Mouse (Mus musculus): Measurements from ENCODE around the gene Ubash3b. TPM values are rescaled to one million over a fixed set of nuclear protein-coding genes. Genes with fewer than 3 reads are reported as not detected.
A peak's percentile ranks its signal among the peaks of the same experiment; 100 is the strongest.

The Ubash3b gene
- total RNA-seq, 2 experiments from 2014 or later, result 5.9 to 7.2 TPM

DNA sequence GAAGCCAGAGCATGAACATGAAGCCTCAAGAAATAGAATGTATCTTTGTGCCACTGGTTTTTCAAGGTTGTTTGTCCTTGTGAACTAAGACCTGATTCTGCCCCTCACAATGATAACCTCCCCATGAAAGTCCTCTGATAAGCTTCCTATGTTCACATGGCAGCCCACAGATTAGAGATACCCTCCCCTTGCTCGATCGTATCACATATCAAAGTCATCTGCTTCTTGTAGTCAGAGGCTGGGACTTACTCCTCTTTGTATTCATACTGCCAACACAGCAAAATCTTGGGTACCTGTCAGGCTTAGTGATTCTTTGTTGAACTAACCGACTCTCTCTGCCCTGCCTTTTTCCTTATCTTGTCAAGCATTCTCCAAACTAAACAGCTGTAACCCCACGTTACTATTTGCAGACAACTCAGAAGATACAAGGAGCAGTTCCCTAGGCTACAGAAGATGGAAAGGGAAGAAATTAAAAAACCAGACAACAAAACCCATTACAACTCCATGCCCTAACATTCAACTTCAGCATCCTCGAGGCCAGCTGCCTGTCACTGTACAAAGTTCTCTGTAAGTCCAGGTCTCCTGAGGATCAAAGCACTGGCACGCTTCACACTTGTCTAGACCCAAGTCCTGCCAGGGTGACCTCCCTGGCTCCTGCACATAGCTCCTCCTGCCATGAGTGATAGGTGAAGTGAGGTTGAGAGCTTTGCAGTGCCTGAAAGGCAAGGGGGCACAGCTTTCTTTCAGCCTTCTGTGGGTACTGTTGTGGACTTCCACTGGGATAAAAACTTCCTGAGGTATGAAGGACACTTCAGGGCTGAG is 22.3 kb downstream of the Ubash3b start:
- no peak for ATAC-seq (replicated peaks; ENCODE audit: poor library complexity, severe bottlenecking)

DNA sequence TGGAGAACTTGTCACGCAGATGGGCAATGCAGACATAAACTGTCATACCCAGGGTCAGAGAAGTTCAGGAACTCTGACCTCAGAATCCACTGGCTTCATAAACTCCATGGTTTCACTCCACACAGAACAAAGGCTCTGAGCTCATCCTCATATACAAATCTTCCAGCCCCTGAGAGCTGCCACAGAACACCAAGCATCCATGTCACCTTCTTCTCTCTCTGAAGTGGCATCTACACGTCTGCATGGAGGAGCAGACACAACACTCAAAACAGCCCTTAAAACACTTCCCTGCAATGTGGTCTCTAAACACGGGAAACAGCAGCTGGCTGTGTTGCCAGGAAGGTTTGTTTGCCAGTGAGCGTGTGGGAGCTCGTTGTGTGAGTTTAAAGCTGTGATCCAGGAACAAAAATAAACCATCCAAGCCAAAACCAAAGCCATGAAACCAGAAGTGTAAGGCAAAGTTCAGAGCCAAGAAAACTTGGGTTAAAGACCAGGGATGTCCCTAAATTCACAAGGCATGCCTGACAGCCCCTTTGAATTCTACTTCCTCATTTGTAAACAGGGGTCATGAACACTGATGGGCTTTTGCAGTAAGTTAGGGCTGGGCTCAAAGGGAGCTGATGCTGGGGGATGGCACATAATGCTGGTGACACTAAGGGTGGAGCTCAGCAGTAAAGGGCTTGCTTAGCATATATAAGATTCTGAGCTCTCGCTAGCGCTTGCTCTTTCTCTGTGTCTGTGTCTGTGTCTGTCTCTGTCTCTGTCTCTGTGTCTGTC is 24.6 kb downstream of the Ubash3b start:
- ATAC-seq (replicated peaks; ENCODE audit: poor library complexity, severe bottlenecking), result peak; percentile 66

DNA sequence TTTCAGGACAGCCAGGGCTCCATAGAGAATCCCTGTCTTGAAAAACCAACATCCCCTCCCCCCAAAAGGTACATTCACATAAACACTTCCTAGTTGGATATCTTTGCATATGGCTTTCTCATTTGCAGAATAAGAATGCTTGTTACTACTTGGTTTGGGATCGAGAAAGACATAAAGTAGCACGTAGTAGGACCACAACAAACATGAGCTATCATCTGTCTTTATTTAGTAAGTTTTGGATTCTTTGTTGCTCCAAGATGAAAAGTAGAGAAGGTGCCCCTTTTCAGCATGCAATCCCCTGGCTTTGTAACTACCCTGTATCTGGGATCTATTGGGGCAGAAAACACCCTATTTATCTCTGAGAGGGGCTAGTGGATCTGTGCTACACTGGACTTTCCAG is 25.2 kb downstream of the Ubash3b start:
- no peak for ATAC-seq (replicated peaks; ENCODE audit: poor library complexity, severe bottlenecking)

DNA sequence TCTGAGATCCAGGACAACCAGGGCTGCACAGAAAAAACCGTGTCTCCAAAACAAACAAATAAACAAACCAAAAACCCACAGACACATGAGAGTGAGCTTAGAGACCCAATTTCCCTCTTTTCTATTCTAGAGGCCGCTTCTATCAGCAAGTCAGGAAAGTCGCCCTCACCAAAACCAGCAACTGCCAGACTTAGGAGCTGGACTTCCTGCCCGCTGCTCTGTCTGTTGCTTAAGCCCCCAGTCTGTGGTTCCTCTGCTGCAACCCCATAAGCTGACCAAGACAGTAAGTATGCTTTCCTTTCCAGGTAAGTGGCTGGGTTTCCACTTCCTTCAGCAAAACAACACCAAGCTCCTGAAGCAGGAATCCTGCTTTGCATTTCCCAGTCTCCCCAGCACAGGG is 26.6 kb downstream of the Ubash3b start:
- peak; percentile 76 for ATAC-seq (replicated peaks; ENCODE audit: poor library complexity, severe bottlenecking)

DNA sequence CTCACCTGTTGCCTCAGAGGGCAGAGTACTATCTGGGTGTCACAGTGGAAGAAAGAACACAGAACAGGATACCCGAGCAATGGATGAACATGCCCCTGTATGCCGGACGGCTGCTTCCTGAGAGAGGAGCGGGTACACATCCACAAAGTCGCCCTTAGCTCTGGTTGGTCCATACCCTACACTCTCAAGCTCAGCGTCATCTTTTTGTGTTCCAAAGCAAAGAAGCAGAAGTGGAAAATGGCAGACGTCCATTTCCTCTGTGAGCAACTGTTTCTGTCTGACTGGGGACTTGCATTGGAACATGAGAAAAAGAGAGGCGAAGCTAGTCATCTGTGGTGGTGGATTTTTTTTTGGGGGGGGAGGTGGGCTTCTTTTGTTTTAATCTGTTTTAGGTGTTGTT is 30.9 kb downstream of the Ubash3b start:
- ATAC-seq (replicated peaks; ENCODE audit: poor library complexity, severe bottlenecking), result peak; percentile 70

DNA sequence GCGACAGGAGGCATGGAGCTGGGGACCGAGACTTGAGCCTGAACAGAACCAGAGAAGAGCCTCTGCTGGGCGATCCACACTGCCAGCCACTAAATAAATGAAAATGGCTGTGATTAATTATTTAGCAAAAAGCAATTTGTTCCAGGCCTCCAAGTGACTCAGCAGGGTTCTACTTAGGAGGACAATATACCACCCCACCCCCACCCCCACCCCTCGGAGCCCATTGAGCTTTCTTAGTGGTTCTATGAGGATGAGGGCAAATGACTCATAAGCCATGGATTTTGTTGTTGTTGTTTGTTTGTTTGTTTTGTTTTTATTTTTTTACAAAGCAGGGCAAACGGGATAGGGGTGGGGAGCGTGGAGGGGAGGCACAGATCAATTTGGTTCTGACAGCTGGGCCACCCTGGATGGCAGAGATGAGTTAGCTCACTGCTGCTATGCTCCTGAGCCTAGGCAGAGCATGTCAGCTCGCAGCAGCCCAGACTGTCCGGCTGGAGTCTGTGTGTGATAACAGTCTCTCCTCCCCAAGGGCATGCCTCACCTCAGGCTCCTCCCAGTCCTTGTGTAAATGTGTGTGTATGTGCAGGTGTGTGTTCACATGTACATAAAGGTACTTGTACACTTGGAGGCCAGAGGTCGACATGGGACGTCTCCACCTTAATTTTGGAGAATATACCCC is 31.6 kb downstream of the Ubash3b start:
- ATAC-seq (replicated peaks; ENCODE audit: poor library complexity, severe bottlenecking), result no peak

DNA sequence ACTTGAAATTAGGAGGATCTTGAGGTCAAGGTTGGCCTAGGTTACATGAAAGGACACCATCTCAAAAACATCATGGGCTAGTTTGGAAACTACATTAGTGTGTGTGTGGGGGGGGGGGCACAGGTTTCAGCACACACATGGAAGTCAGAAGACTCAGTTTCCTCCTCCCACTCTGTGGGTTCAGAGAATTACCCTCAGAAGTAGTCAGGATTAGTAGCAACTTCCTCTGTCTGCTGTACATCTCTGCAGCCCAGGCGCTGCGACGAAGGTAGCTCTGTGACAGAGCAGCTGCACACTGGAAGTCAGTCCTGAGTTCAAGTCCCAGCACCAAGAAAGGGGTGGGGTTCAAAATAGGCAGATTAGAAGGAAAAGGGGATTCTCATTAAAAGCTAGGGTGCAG is 32.2 kb downstream of the Ubash3b start:
- ATAC-seq (replicated peaks; ENCODE audit: poor library complexity, severe bottlenecking), result peak; percentile 60

DNA sequence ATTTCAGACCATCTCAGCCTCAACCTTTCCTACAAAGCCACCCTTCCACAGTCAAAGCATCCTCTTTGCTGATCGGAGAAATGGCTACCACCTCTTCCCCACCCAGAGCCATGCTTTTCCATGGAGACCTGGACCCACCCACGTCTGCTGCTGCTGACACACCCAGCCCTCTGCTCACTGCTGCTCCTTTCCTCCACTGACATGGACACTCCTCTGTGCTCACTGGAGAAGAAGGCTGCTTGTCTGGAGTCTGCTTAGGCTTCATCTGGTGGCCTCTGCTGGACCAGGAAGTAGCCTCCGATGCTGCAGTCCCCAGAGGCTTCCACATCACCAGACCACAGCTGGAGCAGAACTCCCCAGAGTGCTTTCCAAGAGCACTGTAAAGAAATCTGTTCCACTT is 34.8 kb downstream of the Ubash3b start:
- no peak for ATAC-seq (replicated peaks; ENCODE audit: poor library complexity, severe bottlenecking)

DNA sequence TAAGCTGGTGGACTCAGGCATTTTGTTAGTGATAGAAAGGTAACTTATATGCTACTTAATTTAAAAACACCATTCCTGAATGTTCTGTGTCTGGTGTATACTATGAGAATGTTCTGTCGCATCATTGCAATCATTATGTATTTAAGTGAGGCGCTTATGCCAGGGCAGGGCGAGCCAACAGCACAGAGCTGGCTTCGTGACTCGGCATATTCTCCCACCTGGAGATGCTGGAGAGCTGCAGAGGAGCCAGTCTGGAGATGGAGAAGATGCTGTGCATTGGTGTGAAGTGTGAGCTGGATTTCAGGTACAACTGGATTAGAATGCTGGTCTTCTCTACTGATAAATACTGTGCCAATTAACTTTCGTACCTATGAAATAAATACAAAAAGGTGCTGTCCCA is 37.2 kb downstream of the Ubash3b start:
- no peak for ATAC-seq (replicated peaks; ENCODE audit: poor library complexity, severe bottlenecking)

DNA sequence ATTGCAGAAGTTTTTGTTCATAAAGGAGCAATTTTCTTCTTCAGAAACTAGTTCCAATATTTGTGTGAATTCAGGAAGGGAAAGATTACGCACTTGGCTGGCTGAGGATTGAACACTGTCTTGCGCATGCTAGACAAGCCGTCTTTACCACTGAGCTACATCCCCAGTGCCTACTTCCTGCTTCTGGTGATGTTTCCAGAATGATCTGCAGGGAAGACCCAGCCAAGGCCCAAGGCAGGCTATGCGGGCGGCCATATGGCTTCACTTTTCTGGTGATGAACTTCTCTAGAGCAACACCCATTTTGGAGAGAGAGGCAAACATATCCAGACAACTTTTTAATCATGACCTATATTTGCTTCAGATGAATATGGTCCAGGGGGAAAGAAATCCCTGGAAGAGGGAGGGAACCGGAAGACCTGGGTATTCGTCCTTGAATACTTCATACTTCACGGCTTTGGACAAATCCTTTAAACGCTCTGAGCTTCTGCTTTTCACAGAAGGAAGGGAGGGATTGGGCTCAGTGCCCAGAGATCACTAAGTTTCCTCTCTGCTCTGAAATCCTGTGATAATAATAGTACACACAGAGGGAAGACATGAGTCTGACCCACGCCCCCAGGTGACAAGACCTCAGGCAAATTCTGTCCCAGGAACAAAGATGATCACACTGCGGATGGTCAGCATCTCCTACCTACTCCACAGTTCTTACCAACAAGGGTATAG is 38.9 kb downstream of the Ubash3b start:
- peak; percentile 73 for ATAC-seq (replicated peaks; ENCODE audit: poor library complexity, severe bottlenecking)

DNA sequence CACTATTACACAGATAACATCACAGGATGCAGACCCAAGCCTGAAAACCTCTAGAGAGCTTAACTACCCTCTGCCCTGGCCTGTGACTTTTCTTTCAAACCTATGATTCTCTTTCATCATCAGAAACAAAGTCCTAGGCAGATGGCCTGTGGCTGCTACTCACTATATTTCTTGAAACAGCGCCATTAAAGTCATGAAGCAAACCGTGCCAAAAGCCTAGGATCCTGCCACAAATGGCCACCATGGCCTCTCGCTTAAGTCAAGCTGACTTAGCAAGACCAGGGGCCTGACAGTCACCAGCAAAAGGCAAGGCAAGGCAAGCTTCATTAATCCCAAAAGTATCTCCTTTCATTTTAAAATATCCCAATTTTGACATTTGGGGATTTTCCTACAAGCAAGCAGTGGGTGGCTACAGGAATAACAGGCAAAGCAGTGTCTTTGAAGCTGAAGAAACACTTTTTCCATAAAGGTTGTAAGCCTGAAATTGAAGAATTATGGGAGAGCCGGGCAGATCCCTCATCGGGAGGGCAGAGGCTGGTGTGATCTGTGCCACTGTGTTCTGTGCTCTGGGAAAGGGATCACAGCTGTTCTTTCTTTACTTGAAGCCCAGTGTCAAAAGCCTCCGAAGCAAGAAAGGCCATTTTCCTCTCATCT is 39.7 kb downstream of the Ubash3b start:
- no peak for ATAC-seq (replicated peaks; ENCODE audit: poor library complexity, severe bottlenecking)

DNA sequence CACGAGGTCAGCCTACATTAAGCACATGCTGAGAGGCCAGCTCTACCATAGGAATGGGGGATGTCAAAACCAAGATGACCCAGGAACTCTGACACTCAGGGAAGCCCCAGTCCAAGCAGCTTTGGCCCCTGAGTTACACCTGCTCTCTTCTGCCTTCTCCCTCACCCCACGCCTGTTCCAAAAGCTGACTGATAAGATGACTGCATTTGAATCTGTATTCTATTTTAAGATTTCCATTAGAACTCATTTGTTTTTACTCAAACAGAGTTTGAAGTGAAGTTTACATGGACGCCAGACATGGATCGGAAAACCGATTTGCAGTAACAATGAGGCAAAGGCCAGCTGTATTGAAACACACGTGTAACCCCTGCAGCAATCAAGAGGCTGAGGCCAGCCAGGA is 41.5 kb downstream of the Ubash3b start:
- no peak for ATAC-seq (replicated peaks; ENCODE audit: poor library complexity, severe bottlenecking)

DNA sequence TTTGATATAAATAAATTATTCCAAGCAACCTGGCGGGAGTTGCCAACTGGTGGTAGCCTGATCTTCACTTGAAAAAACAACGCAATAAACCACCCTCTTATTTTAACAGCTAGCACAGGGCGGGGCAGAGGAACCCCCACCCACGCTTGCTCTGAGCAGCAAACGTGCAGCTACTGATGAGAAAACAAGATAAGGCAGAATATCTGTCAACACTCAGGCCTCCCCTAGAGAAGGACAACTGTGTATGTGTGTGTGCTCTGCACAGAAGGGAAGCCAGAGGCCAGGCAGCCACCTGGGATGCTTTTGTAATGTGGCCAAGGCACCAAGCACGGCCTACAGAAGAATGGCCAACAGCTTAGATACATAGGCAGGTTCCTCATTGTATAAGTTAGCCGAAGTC is 43.4 kb downstream of the Ubash3b start:
- peak; percentile 15; the same call in 1 of the 2 replicates for ATAC-seq (replicated peaks; ENCODE audit: poor library complexity, severe bottlenecking)

DNA sequence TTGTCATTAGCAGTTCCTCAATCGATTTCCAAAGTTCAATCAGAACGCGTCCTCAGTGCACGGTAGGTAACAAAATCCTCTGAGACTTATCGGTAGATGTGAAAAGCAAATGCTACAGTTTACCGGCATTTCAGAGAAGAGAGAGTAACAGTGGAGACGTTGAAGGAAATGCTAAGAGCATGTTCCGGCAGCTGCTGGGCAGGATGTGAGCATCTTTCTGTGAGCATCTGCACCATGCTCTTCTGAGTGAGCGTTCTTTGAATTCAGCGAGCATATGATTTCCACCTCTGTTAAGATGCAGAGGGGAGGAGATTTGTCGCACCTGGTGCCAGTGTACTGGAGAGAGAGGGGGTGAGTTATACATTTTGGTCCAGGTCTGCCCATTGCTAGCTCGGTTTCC is 45.4 kb downstream of the Ubash3b start:
- ATAC-seq (replicated peaks; ENCODE audit: poor library complexity, severe bottlenecking), result no peak

DNA sequence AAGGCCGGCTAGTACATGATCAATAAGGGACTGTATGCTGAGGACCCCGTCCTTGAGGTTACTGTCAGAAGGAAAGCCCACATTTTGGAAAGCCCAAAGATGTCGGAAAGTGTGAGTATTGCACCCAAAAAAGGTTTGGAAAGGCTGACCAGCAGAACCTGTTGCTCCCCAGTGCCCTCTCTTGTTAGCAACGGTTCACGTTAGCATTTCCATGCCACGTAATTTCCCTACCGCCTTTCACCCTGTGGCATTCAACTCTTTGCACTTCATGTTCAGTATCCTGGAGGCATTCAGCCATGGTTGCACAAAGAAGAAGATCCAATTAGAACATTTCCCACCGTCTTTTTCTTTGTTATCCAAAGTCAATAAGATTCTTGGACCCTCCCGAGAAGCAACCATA is 47.1 kb downstream of the Ubash3b start:
- no peak for ATAC-seq (replicated peaks; ENCODE audit: poor library complexity, severe bottlenecking)

DNA sequence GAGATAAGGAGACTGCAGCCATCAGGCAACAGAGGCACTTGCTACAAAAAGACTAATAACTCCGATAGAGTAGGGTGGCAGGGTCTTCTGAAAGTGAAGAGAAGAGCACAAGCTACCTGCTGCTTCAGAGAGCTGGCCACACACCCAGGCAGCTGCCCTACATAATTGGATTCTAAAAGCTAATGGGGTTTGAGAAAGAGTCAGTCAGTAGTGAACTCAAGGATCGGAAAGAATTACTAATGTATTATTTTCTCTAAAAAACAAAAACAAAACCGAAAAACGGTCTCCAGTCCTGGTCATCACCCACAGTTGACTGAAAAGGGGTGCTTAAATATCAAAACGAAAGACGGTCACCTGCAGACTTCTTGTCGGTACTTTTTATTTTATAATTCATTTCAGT is 51.7 kb downstream of the Ubash3b start:
- ATAC-seq (replicated peaks; ENCODE audit: poor library complexity, severe bottlenecking), result no peak

DNA sequence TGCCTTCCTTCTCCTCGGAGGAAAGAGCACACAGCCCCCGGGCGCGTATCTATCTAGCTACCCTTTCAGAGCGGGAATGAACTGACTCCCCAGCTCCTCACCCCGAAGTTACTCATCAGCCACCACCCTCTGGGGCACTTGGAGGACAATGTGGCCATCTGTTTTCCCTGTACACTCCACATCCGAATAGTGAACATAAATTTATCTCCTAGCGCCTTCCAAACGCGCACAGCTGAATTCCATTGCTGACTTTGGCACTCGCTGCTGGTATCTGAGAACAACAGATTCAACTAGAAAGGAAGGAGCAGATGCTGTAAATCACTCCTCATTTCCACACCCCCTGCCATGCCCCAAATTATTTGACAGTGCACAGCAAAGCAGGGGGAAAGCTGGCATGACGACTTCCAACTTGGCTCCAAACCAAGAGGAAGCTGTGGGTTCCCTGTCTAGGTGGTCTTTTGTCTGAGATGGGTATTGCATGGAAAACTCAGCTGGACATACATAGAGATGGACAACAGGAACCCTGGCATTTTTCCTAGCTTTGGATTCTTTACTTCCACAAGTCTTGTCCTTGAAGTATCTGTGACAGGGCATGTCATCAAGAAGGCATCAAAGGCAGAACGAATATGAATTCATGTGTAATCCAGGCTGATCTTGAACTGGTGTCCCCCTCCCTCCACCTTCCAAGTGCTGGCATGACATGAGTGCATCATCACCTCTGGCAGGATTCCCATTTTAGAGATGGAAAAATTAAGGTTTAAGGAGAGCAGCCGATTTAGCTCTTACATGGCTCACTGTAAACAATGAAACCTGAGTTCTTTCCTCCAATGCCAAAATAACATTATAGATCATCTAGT is 52.9 kb downstream of the Ubash3b start:
- 0 out of 2 replicates have a peak, but pooled peaks have one; percentile 12 for ATAC-seq (replicated peaks; ENCODE audit: poor library complexity, severe bottlenecking)

DNA sequence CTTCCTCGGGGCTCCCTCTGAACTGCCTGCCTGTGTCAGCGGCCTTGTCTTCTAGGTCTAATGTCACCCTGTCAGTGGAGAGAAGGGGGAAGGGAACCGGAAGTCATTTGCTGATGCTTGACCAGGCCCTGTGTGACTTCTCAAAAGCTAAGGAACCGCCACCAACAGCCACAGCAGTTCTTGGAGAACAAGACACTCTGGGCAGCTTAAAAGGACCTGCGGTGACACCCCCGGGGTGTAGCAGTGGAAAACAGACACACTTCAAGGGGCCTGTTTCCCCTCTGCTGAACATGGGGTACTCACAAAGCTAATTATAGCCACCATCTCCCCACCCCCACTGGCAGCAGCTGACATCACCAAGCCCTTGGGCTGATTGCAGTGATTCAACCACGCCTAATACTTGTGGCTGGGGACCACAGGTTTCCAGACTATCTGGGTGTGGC is 56.3 kb downstream of the Ubash3b start:
- peak; percentile 86 for ATAC-seq (replicated peaks; ENCODE audit: poor library complexity, severe bottlenecking)

DNA sequence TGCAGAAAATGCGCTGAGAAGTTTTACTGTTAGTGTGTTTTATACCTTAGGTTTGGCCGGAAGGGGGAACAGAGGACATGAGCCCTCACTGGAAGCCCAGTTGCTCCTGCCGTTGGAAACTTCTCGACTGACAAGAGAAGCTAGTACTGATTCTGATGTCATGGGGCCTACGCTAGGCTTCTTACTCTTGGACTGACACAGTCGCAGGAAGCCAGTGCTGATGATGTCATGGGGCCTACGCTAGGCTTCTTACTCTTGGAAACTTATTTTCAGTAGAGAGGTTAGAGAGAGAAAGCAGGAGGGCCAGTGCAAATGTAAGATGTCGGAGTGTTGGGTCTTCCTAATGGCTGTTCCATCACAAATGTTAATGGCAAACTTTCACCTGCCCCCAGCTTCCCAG is 57.8 kb downstream of the Ubash3b start:
- no peak for ATAC-seq (replicated peaks; ENCODE audit: poor library complexity, severe bottlenecking)
